Mouse (Mus musculus) hindbrain, embryonic 14.5 days (tissue): Measurements from ENCODE around the gene Ctnna3. TPM values are rescaled to one million over a fixed set of nuclear protein-coding genes. Genes with fewer than 3 reads are reported as not detected.

Source experiments
- ATAC-seq: fragments of 200-750 bp; cut with Nextera tagmentation; 2 replicates; pipeline ENCODE4 v1.8.0; 2017; ENCODE audit warnings: moderate number of reproducible peaks, mild to moderate bottlenecking, moderate TSS enrichment, moderate library complexity; ENCODE audit not compliant: low FRiP score
- DNase-seq: peaks from one replicate; pipeline ENCODE4 v3.0.0-alpha.2; 2015; ENCODE audit warnings: low spot score
- H3K27ac ChIP-seq: fragments of 300-500 bp; sonication (generic); 2 replicates; pipeline ENCODE4 v1.5.1; 2014; ENCODE audit warnings: mild to moderate bottlenecking, moderate library complexity
- H3K27me3 ChIP-seq: fragments of 300-500 bp; sonication (generic); 2 replicates; pipeline ENCODE4 v1.6.1; 2014; ENCODE audit warnings: mild to moderate bottlenecking, low read length, mixed read lengths; ENCODE audit not compliant: control insufficient read depth, insufficient read depth
- H3K36me3 ChIP-seq: fragments of 300-500 bp; sonication (generic); replicated peaks from 2 replicates; pipeline ENCODE4 v1.6.1; 2014; ENCODE audit not compliant: control insufficient read depth, insufficient read depth
- H3K4me1 ChIP-seq: fragments of 300-500 bp; sonication (generic); replicated peaks from 2 replicates; pipeline ENCODE4 v1.6.1; 2014; ENCODE audit warnings: antibody characterized with exemption, low read length, mixed read lengths; ENCODE audit not compliant: control insufficient read depth, insufficient read depth
- H3K4me2 ChIP-seq: fragments of 300-500 bp; sonication (generic); replicated peaks from 2 replicates; pipeline ENCODE4 v1.6.1; 2014; ENCODE audit warnings: mild to moderate bottlenecking, moderate library complexity
- H3K4me3 ChIP-seq: fragments of 300-500 bp; sonication (generic); replicated peaks from 2 replicates; pipeline ENCODE4 v1.5.1; 2014; ENCODE audit warnings: mild to moderate bottlenecking, low read length
- H3K9ac ChIP-seq: fragments of 300-500 bp; sonication (generic); 2 replicates; pipeline ENCODE4 v1.6.1; 2014
- H3K9me3 ChIP-seq: fragments of 300-500 bp; sonication (generic); 2 replicates; pipeline ENCODE4 v1.6.1; 2016; ENCODE audit warnings: low read length; ENCODE audit not compliant: control insufficient read depth
- WGBS: fragments of 180-500 bp; shearing (Covaris S2); extraction: QIAGEN DNeasy Blood & Tissue Kit; methylation state at CpG from one replicate; pipeline ENCODE4 v1.1.7; 2014; 5-methylcytosine and 5-hydroxymethylcytosine counted together
- polyA plus RNA-seq: library from polyadenylated mRNA; unstranded; fragments of >200 nt; fragmentation: Nextera tagmentation; extraction: Ambion mirVana; gene quantifications from 2 replicates; pipeline ENCODE4 v1.2.1, GENCODE M21; 2014

Gene Ctnna3
- polyA plus RNA-seq, 1 experiment from 2014 or later, result 4.1 TPM

DNA sequence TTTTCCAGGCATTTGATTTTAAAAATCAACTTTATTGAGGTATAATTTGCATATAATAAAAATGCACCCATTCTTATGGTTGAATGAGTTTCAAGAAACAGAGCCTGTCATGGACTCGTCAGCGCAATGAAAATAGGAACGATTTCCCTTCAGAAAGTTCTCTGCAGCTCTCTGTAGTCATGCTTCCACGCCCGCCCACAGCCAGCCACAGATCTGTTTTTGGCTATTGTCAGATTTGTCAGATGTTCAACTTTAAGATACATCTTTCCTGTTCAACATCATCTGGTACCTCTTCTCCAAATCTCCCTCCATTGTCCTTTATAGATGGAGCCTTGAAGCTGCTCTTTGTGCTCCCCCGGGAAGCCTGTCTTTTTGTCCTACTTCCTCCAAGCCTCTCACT is 280.3 kb downstream of the Ctnna3 start:
- DNase-seq, result no peak
- Histone ChIP-seq H3K9ac (no peak overlapping the region), H3K4me1 (no peaks in the 10 kb centered on the region), H3K9me3 (no peaks in the 10 kb centered on the region), H3K36me3 (no peaks in the 10 kb centered on the region), H3K4me3 (no peak overlapping the region), H3K27me3 (no peaks in the 10 kb centered on the region), H3K4me2 (no peak overlapping the region), H3K27ac (no peak overlapping the region)
- 62% methylated on average over 6 of the region's 6 CpGs for WGBS
- no peak for ATAC-seq

DNA sequence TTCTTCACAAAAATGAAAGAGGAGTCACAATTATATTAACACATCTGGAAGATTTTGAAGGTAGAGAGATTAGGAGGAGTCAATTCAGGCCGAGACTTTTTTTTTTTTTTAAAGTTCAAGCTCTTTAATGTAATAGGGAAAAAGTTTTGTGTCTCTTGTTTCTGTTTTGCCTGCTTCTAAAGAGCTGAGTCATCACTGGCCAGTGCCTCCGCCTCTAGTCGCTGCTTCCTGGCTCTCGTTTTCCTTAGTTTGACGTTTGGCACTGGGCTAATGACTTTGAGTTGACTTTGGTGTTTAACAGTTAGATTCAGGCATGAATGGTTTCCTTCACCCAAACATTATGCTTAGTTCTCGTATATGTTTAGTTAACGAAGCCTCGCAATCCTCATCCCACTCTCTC is 282.6 kb downstream of the Ctnna3 start:
- 79% methylated on average over 8 of the region's 8 CpGs for WGBS
- H3K4me2 ChIP-seq, result no peak overlapping the region
- DNase-seq (peak; percentile 7), ATAC-seq (no peak)
- no peak overlapping the region for H3K27ac ChIP-seq
- H3K27me3 ChIP-seq, result no peaks in the 10 kb centered on the region
- no peaks in the 10 kb centered on the region for H3K36me3 ChIP-seq
- no peak overlapping the region for H3K4me3 ChIP-seq
- no peaks in the 10 kb centered on the region for H3K9me3 ChIP-seq
- H3K9ac ChIP-seq, result no peak overlapping the region
- no peaks in the 10 kb centered on the region for H3K4me1 ChIP-seq

DNA sequence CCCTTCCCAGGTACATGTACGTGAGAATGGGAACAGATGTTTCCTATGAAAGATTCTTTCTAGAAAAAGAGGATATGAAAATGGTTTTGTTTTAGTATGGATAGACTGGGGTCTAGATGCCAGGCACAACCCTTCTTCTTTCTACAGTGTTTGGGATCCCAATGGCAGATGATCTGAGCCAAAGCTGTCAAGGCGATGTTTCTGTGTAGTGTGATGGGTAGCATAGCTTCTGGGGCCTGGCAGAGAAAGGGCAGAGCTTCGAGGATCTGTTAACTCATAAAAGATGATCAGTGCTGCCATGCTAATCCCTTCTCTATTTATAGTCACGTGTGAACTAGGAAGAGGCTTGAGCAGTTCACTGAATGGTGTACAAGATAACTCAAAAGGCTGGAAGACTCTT is 284.3 kb downstream of the Ctnna3 start:
- Histone ChIP-seq H3K36me3 (no peaks in the 10 kb centered on the region), H3K27ac (no peak overlapping the region), H3K4me2 (no peak overlapping the region), H3K9me3 (no peaks in the 10 kb centered on the region), H3K9ac (no peak overlapping the region), H3K4me3 (no peak overlapping the region), H3K27me3 (no peaks in the 10 kb centered on the region), H3K4me1 (no peaks in the 10 kb centered on the region)
- WGBS, result 82% methylated on average over 4 of the region's 4 CpGs
- ATAC-seq (no peak), DNase-seq (no peak)

DNA sequence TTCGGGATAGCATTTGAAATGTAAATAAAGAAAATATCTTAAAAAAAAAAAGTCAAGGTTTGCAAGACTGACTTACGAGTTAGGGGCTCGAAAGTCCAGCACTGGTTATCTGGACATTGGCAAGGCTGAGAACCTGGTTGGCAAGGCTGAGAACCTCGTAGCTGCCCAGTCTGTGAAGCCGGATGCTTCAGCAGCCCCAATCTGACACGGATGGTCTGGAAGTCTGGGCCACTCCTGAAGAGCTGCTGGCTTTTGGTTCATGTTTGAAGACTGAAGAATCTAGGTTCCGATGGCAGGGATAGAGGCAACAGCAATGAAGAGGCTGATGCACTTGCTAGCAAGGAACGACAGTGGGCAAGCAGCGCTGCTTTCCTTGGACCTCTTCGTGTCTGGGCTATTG is 339.0 kb downstream of the Ctnna3 start:
- Histone ChIP-seq H3K9me3 (no peaks in the 10 kb centered on the region), H3K27me3 (no peaks in the 10 kb centered on the region), H3K9ac (no peak overlapping the region), H3K4me3 (no peak overlapping the region), H3K4me2 (no peak overlapping the region), H3K4me1 (no peaks in the 10 kb centered on the region), H3K27ac (no peak overlapping the region), H3K36me3 (no peaks in the 10 kb centered on the region)
- 94% methylated on average over 10 of the region's 10 CpGs for WGBS
- ATAC-seq (no peak), DNase-seq (no peak)

DNA sequence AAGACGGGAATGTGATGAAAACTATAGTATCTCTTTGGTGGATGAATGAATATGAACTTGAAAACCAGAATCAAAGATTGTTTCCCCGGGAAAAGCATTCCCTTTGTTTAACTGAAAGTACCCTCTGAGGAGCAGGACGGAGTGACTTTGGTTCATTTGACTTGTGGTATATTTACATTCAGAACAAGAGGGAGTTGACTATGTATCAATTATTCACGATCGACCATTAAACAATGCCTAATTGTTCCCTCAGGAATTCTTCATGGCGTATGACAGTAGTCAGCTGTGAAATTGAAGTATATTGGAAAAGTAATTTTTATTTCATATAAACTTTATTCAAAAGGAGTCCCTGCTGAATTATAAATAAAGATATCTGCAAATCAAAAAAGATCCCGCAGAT is 341.8 kb downstream of the Ctnna3 start:
- DNase-seq (no peak), ATAC-seq (no peak)
- no peak overlapping the region for H3K4me3 ChIP-seq
- no peak overlapping the region for H3K9ac ChIP-seq
- H3K4me1 ChIP-seq, result no peaks in the 10 kb centered on the region
- no peaks in the 10 kb centered on the region for H3K27me3 ChIP-seq
- no peak overlapping the region for H3K27ac ChIP-seq
- no peaks in the 10 kb centered on the region for H3K9me3 ChIP-seq
- 45% methylated on average over 7 of the region's 7 CpGs for WGBS
- H3K4me2 ChIP-seq, result no peak overlapping the region
- H3K36me3 ChIP-seq, result no peaks in the 10 kb centered on the region

DNA sequence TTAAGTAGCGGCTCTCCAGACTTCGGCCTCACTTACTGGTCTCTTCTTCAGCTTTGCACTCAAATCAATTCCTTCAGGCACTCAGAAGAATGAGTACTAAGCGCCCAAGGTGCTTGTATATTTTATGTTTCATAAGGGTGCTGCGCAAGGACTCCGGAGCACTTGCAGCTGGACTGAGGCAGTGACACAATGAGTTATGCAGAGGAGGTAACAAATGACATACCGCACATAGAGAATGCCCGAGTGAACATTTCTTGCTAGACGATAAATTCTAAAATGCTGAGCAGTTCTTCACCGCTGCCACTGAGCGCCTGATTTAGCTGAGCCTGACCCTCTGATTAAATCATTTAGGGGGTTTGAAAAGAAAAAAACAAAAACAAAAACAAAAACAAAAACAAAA is 342.2 kb downstream of the Ctnna3 start:
- Histone ChIP-seq H3K27ac (no peak overlapping the region), H3K4me3 (no peak overlapping the region), H3K9me3 (no peaks in the 10 kb centered on the region), H3K4me2 (no peak overlapping the region), H3K27me3 (no peaks in the 10 kb centered on the region), H3K4me1 (no peaks in the 10 kb centered on the region), H3K36me3 (no peaks in the 10 kb centered on the region), H3K9ac (no peak overlapping the region)
- DNase-seq (no peak), ATAC-seq (no peak)
- 70% methylated on average over 10 of the region's 10 CpGs for WGBS

DNA sequence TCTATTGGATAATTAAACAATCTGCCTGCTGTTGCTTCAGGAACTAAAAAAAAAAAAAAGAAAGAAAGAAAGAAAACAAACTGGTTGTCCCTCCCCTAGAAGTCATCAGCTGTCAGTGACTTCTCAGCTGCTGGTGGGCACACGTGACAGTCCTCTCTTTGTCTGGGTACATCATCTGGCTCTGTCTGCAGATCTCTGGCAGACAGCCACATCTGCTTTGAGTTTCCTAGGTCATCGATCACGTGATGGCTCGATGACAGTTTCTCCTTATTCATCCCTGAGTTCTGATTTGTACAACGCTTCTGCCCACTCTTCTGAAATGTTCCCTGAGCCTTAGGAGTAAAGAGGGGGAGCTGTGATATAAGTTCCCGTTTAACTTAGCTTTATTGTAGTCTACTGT is 352.1 kb downstream of the Ctnna3 start:
- no peak overlapping the region for H3K4me2 ChIP-seq
- no peaks in the 10 kb centered on the region for H3K36me3 ChIP-seq
- ATAC-seq (no peak), DNase-seq (no peak)
- H3K9me3 ChIP-seq, result no peaks in the 10 kb centered on the region
- H3K27ac ChIP-seq, result no peak overlapping the region
- WGBS, result 56% methylated on average over 6 of the region's 6 CpGs
- H3K27me3 ChIP-seq, result no peaks in the 10 kb centered on the region
- H3K4me1 ChIP-seq, result no peaks in the 10 kb centered on the region
- H3K4me3 ChIP-seq, result no peak overlapping the region
- H3K9ac ChIP-seq, result no peak overlapping the region

DNA sequence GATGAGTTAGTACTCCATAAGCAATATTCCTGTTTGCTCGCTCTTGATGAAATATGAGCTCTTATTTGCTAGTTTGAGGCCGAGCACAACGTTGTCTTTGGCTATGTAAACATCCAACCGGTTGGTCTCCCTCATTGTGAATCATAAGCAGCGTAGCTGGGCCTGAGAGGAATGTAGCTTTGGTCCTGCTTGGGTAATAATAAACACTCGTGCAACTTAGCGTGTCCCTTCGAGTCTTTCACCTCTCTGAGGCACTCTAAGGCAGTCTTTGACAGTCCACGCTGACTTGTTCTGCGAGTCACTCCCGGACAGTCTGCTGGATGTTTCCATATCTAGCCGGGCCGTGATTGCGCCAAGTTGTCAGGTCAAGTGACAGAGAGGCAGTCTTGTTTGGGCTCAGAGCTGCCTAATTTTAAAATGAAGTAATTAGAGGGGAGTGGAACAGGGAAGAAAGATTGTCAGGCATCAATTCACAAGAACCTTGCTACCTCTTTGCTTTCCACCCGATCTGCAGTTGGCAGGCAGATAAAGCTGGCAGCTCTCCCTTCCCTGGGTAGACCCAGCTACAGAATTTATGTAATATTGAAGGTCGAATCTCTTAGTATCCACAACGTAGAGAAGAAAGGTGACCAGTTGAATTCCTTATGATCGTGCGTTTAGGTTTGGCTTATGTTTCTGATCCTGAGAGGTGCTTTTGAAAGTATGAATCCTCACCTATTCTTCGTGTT is 355.1 kb downstream of the Ctnna3 start:
- ATAC-seq, result no peak
- Histone ChIP-seq H3K27ac (no peak overlapping the region), H3K9ac (no peak overlapping the region), H3K27me3 (no peaks in the 10 kb centered on the region), H3K9me3 (no peaks in the 10 kb centered on the region), H3K4me1 (no peaks in the 10 kb centered on the region), H3K36me3 (no peaks in the 10 kb centered on the region), H3K4me2 (no peak overlapping the region), H3K4me3 (no peak overlapping the region)
- 89% methylated on average over 20 of the region's 20 CpGs for WGBS
- no peak for DNase-seq

DNA sequence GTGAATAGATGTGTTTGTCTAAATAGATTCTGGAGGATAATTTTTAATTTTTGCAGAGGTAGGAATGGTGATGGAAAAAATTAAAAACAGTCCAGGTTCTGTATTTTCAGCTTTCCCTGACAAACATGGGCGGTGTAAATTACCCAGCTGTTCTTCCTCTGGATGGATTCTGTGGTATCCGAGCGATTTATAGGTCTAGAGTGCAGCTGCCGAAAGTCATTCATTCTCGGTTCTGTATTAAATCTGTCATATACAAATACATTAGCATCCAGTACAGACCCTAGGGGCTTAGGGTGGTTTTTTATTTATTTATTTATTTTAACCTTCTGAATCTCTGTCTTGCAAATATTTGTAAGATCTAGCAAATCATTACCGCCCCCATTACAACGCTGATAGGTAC is 356.5 kb downstream of the Ctnna3 start:
- DNase-seq (no peak), ATAC-seq (no peak)
- Histone ChIP-seq H3K4me2 (no peak overlapping the region), H3K27ac (no peak overlapping the region), H3K4me1 (no peaks in the 10 kb centered on the region), H3K9ac (no peak overlapping the region), H3K27me3 (no peaks in the 10 kb centered on the region), H3K9me3 (no peaks in the 10 kb centered on the region), H3K4me3 (no peak overlapping the region), H3K36me3 (no peaks in the 10 kb centered on the region)
- 84% methylated on average over 7 of the region's 7 CpGs for WGBS

DNA sequence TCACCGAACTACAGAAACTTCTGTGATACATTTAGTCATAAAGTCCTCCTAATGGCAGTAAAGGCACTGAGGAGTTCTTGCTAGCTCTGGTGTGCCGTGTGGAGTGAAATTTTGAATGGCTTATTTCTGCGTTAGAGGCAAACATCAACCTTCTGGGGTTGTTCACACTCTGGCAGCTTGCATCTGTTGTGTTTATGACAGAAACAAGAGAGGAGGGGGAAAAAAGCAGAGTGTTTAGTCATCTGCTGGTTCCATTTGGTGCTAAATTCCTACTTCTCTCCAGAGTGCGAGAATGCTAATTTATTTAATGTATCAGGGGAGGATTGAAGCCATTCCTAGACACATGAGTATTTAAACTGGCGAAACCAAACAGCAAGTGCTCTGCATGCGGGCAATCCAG is 374.0 kb downstream of the Ctnna3 start:
- ATAC-seq (no peak), DNase-seq (no peak)
- Histone ChIP-seq H3K4me1 (no peaks in the 10 kb centered on the region), H3K36me3 (no peaks in the 10 kb centered on the region), H3K27me3 (no peaks in the 10 kb centered on the region), H3K4me2 (no peak overlapping the region), H3K9me3 (no peaks in the 10 kb centered on the region), H3K9ac (no peak overlapping the region), H3K27ac (no peak overlapping the region), H3K4me3 (no peak overlapping the region)
- WGBS, result 88% methylated on average over 6 of the region's 6 CpGs
